Mouse (Mus musculus): ENCODE measurements around the gene Efna4.

- no peak for TF ChIP-seq GATA1 (IDR thresholded peaks at IDR 0.05; ENCODE audit: borderline replicate concordance, low read length)
- TF ChIP-seq FLI1 (IDR thresholded peaks at IDR 0.05; ENCODE audit: low read length): no peak
Measured at GRCm38 (mm10) chr3:89316833-89317232, 21.0 kb downstream of the Efna4 start.

All from megakaryocyte, embryonic 14.5 days (primary cell).